Mouse (Mus musculus): ENCODE data around the gene Shisal2b. TPM values are rescaled to one million over a fixed set of nuclear protein-coding genes. Genes with fewer than 3 reads are reported as not detected.

The Shisal2b gene
- polyA plus RNA-seq, 1 experiment from 2014 or later: 0.41 TPM

GRCm38 (mm10) chr13:104799566-104800182, 64.0 kb downstream of the Shisal2b start:
- H3K9me3 ChIP-seq: no peaks in the 10 kb centered on the region
- H3K4me3 ChIP-seq: no peak overlapping the region
- WGBS: 76% methylated on average over 7 of the region's 7 CpGs
- no peak overlapping the region for H3K4me2 ChIP-seq (replicated peaks)
- H3K4me1 ChIP-seq: no peaks in the 10 kb centered on the region
- no peak overlapping the region for H3K27ac ChIP-seq
- no peak for ATAC-seq (ENCODE audit: low FRiP score, low read depth)
- no peak overlapping the region for H3K9ac ChIP-seq
- H3K36me3 ChIP-seq: peaks cover 29% of the 10 kb centered on the region
- no peaks in the 10 kb centered on the region for H3K27me3 ChIP-seq

- H3K27ac ChIP-seq: no peak overlapping the region
- no peak overlapping the region for H3K4me2 ChIP-seq (replicated peaks)
- no peaks in the 10 kb centered on the region for H3K4me1 ChIP-seq
- H3K36me3 ChIP-seq: peaks cover 32% of the 10 kb centered on the region
- no peaks in the 10 kb centered on the region for H3K27me3 ChIP-seq
- no peak for ATAC-seq (ENCODE audit: low FRiP score, low read depth)
- H3K9me3 ChIP-seq: no peaks in the 10 kb centered on the region
- WGBS: 97% methylated on average over 8 of the region's 8 CpGs
- H3K4me3 ChIP-seq: no peak overlapping the region
- no peak overlapping the region for H3K9ac ChIP-seq
Measured at GRCm38 (mm10) chr13:104799067-104799466, 64.6 kb downstream of the Shisal2b start.

Other genes with a start within 250 kb of the Shisal2b start
- 27.8 and 29.1 TPM in 2 replicates for gene Srek1ip1, start 71.4 kb downstream of the Shisal2b start, polyA plus RNA-seq (2015; fragmentation: Nextera tagmentation; extraction: Ambion mirVana)
- 31.7 and 35.1 TPM in 2 replicates for gene Cwc27, start 46.8 kb downstream of the Shisal2b start, polyA plus RNA-seq (2015; fragmentation: Nextera tagmentation; extraction: Ambion mirVana)
- 2.0 and 2.1 TPM in 2 replicates for gene Rgs7bp, start 191.0 kb upstream of the Shisal2b start, polyA plus RNA-seq (2015; fragmentation: Nextera tagmentation; extraction: Ambion mirVana)
- gene 4933425L06Rik, start 218.2 kb upstream of the Shisal2b start, polyA plus RNA-seq (2015; fragmentation: Nextera tagmentation; extraction: Ambion mirVana): not detected in 2 replicates